Mouse (Mus musculus): ENCODE data around the gene Tceal5.
A peak's percentile ranks its signal among the peaks of the same experiment; 100 is the strongest.

The Tceal5 gene

GRCm38 (mm10) chrX:136172118-136172551 lies 31.5 kb downstream of the Tceal5 start, which contains the start of gene Tceal8:
TSS of gene Tceal8 (minus strand) at chrX:136172342.
- DNase-seq (ENCODE audit: low read depth, low spot score), result peak; percentile 75

- no peak for DNase-seq (ENCODE audit: low read depth, low spot score)
These were observed 32.2 kb downstream of the Tceal5 start for GRCm38 (mm10) chrX:136171189-136172117.

- no peak for DNase-seq (ENCODE audit: low read depth, low spot score)
These were observed 33.1 kb downstream of the Tceal5 start for GRCm38 (mm10) chrX:136170625-136171024.

Data from WW6 (cell line).